Mouse (Mus musculus): Measurements from ENCODE around the gene Phlpp1. TPM values are rescaled to one million over a fixed set of nuclear protein-coding genes. Genes with fewer than 3 reads are reported as not detected.

Phlpp1 gene
- polyA plus RNA-seq, 1 experiment from 2014 or later = 8.8 TPM

- no peak overlapping the region for H3K4me3 ChIP-seq
- H3K9ac ChIP-seq = no peak overlapping the region
- H3K27ac ChIP-seq = no peak overlapping the region
- no peak for ATAC-seq (ENCODE audit: low FRiP score, low read depth)
- H3K36me3 ChIP-seq = peaks cover 4% of the 10 kb centered on the region
- no peaks in the 10 kb centered on the region for H3K4me1 ChIP-seq
- H3K27me3 ChIP-seq (replicated peaks) = no peaks in the 10 kb centered on the region
- no peak overlapping the region for H3K4me2 ChIP-seq (replicated peaks)
- H3K9me3 ChIP-seq = no peaks in the 10 kb centered on the region
- WGBS = 94% methylated on average over 4 of the region's 4 CpGs
Measured at GRCm38 (mm10) chr1:106387264-106387663, 215.7 kb downstream of the Phlpp1 start.

DNA sequence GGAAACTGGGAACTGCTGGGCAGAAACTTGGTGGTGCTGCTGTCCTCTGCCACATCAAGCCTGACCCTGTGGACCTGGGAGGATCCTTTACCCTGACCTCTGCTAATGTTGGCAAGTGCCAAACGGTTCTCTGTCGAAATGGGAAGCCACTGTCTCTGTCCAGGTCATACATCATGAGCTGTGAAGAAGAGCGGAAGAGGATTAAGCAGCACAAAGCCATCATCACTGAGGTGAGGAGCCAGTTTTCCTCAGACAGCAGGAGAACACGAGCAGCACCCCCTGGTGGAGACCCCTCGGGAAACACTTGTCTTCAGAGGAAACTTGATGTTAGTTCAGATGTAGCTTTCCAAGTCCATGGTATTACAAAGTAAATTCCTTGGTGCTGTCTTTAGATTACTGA lies 218.1 kb downstream of the Phlpp1 start:
- peaks cover 13% of the 10 kb centered on the region for H3K36me3 ChIP-seq
- H3K9me3 ChIP-seq = no peaks in the 10 kb centered on the region
- H3K4me3 ChIP-seq = no peak overlapping the region
- no peak overlapping the region for H3K9ac ChIP-seq
- no peaks in the 10 kb centered on the region for H3K4me1 ChIP-seq
- H3K27me3 ChIP-seq (replicated peaks) = no peaks in the 10 kb centered on the region
- H3K27ac ChIP-seq = no peak overlapping the region
- no peak overlapping the region for H3K4me2 ChIP-seq (replicated peaks)
- 16% methylated on average over 5 of the region's 5 CpGs for WGBS
- peak; percentile 56; the same call in 1 of the 2 replicates for ATAC-seq (ENCODE audit: low FRiP score, low read depth)

- H3K9ac ChIP-seq = no peak overlapping the region
- no peak overlapping the region for H3K4me2 ChIP-seq (replicated peaks)
Measured at GRCm38 (mm10) chr1:106393072-106393471, 221.5 kb downstream of the Phlpp1 start.

GRCm38 (mm10) chr1:106394678-106395077 lies 223.1 kb downstream of the Phlpp1 start:
- no peak for ATAC-seq (ENCODE audit: low FRiP score, low read depth)
- Histone ChIP-seq H3K27ac (no peak overlapping the region), H3K4me2 (replicated peaks) (no peak overlapping the region), H3K4me1 (no peaks in the 10 kb centered on the region), H3K9me3 (no peaks in the 10 kb centered on the region), H3K36me3 (peaks cover 13% of the 10 kb centered on the region), H3K4me3 (no peak overlapping the region), H3K27me3 (replicated peaks) (no peaks in the 10 kb centered on the region), H3K9ac (no peak overlapping the region)
- 92% methylated on average over 2 of the region's 2 CpGs for WGBS

More at GRCm38 (mm10) chr1:106393072-106393471, 221.5 kb downstream of the Phlpp1 start:
- Histone ChIP-seq H3K36me3 (peaks cover 13% of the 10 kb centered on the region), H3K27ac (no peak overlapping the region), H3K4me1 (no peaks in the 10 kb centered on the region), H3K9me3 (no peaks in the 10 kb centered on the region), H3K27me3 (replicated peaks) (no peaks in the 10 kb centered on the region), H3K4me3 (no peak overlapping the region)
- ATAC-seq (ENCODE audit: low FRiP score, low read depth) = no peak
- WGBS = 94% methylated on average over 6 of the region's 6 CpGs

GRCm38 (mm10) chr1:106395476-106395875 lies 223.9 kb downstream of the Phlpp1 start:
- Histone ChIP-seq H3K9ac (no peak overlapping the region), H3K27me3 (replicated peaks) (no peaks in the 10 kb centered on the region), H3K27ac (no peak overlapping the region), H3K4me1 (no peaks in the 10 kb centered on the region), H3K4me3 (no peak overlapping the region), H3K9me3 (no peaks in the 10 kb centered on the region), H3K36me3 (peaks cover 13% of the 10 kb centered on the region), H3K4me2 (replicated peaks) (no peak overlapping the region)
- ATAC-seq (ENCODE audit: low FRiP score, low read depth) = peak; percentile 77; the same call in 1 of the 2 replicates
- WGBS = 9% methylated on average over 2 of the region's 2 CpGs

- ATAC-seq (ENCODE audit: low FRiP score, low read depth) = no peak
- Histone ChIP-seq H3K36me3 (no peaks in the 10 kb centered on the region), H3K4me1 (no peaks in the 10 kb centered on the region), H3K9me3 (no peaks in the 10 kb centered on the region), H3K27me3 (replicated peaks) (no peaks in the 10 kb centered on the region), H3K4me2 (replicated peaks) (no peak overlapping the region), H3K4me3 (no peak overlapping the region), H3K27ac (no peak overlapping the region), H3K9ac (no peak overlapping the region)
- 76% methylated on average over 11 of the region's 11 CpGs for WGBS
Measured at GRCm38 (mm10) chr1:106400900-106401634, 229.5 kb downstream of the Phlpp1 start.

DNA sequence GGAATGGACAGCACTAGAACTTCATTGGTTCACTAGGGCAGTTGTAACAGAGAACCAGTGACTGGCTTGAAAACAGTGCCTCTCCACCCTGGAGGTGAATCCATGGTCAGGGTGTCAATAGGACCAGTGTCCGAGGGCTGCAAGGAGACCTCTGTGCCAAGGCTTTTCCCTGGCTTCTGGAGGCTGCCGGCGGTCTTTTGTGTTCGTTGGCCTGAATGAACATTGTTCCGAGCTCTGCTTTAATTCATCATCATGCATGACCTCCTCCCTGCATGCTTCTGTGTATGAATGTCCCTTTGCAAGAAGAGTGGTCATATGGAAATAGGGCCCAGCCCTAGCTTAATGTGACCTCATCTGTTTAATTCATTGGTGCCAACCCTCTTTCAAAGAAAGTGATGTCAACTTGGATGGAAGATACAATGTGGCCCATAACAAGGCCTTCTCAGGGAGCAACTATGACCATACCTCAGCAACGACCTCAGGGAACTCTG lies 231.5 kb downstream of the Phlpp1 start:
- Histone ChIP-seq H3K27ac (no peak overlapping the region), H3K36me3 (no peaks in the 10 kb centered on the region), H3K27me3 (replicated peaks) (no peaks in the 10 kb centered on the region), H3K9me3 (no peaks in the 10 kb centered on the region), H3K4me1 (no peaks in the 10 kb centered on the region), H3K4me3 (no peak overlapping the region), H3K4me2 (replicated peaks) (no peak overlapping the region), H3K9ac (no peak overlapping the region)
- ATAC-seq (ENCODE audit: low FRiP score, low read depth) = no peak
- WGBS = 63% methylated on average over 6 of the region's 6 CpGs

- no peaks in the 10 kb centered on the region for H3K9me3 ChIP-seq
- no peak for ATAC-seq (ENCODE audit: low FRiP score, low read depth)
- no peaks in the 10 kb centered on the region for H3K27me3 ChIP-seq (replicated peaks)
- no peaks in the 10 kb centered on the region for H3K4me1 ChIP-seq
- WGBS = 69% methylated on average over 1 of the region's 1 CpGs
- H3K4me3 ChIP-seq = no peak overlapping the region
- H3K4me2 ChIP-seq (replicated peaks) = no peak overlapping the region
- no peaks in the 10 kb centered on the region for H3K36me3 ChIP-seq
- no peak overlapping the region for H3K9ac ChIP-seq
- no peak overlapping the region for H3K27ac ChIP-seq
Measured at GRCm38 (mm10) chr1:106406852-106407251, 235.3 kb downstream of the Phlpp1 start.

GRCm38 (mm10) chr1:106407963-106408440 lies 236.4 kb downstream of the Phlpp1 start:
- Histone ChIP-seq H3K27me3 (replicated peaks) (no peaks in the 10 kb centered on the region), H3K27ac (no peak overlapping the region), H3K9me3 (no peaks in the 10 kb centered on the region), H3K4me3 (no peak overlapping the region), H3K9ac (no peak overlapping the region), H3K4me2 (replicated peaks) (no peak overlapping the region), H3K36me3 (no peaks in the 10 kb centered on the region), H3K4me1 (no peaks in the 10 kb centered on the region)
- 81% methylated on average over 7 of the region's 7 CpGs for WGBS
- ATAC-seq (ENCODE audit: low FRiP score, low read depth) = no peak

DNA sequence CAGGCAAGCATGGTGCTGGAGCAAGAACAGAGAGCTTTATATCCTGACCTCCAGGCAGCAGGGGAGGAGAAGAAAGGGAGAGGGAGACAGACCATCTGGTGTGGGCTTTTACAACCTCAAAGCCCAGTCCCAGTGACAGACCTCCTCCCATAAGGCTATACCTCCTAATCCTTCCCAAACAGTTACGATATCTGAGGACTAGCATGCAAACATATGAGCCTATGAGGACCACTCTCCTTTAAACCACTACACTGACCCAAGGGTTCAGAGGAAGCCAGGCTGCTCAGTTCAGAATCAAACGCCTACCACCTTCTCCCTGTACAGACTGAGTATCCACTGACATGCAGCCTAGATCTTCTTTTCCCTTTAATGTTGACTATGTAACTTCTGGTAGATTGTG lies 239.3 kb downstream of the Phlpp1 start:
- Histone ChIP-seq H3K27me3 (replicated peaks) (no peaks in the 10 kb centered on the region), H3K4me3 (no peak overlapping the region), H3K27ac (no peak overlapping the region), H3K36me3 (no peaks in the 10 kb centered on the region), H3K4me2 (replicated peaks) (no peak overlapping the region), H3K9ac (no peak overlapping the region), H3K9me3 (no peaks in the 10 kb centered on the region), H3K4me1 (no peaks in the 10 kb centered on the region)
- ATAC-seq (ENCODE audit: low FRiP score, low read depth) = no peak
- 87% methylated on average over 2 of the region's 2 CpGs for WGBS

DNA sequence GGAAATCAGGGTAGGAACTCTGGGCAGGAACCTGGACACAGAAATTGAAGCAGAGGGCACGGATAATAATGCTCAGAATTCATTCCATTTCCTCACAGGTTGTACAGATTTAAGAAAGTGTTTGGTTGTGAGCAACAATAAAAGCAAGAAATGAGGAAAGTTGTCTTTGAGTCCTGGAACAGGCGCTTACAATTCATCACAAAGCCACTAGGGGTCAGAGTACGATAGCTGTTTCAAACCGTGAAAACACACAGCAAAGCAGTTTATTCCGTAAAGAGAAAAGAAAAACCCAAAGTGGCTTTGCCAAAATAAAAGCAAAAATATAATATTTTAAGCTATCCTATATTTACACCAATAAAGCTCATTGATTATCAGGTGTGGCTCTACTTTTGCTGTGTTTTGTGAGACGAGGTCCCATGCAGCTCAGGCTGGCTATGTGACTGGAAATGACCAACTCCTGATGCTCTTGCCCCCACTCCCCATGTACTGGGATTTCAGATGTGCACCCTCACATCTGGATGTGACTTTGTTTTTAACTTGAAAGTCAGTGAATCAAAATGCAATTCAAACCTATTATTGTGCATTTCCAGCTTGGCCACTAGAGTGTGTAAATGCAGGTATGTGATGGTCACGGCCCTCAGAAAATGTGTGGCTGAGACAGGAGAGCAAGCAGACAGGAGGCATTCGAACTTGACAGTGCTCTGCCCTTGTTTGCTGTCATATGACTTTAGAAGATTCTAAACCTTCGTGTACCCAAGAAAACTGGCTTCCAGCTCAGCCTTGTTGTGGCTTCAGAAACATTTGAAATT lies 253.8 kb downstream of the Phlpp1 start:
- Histone ChIP-seq H3K27ac (no peak overlapping the region), H3K27me3 (replicated peaks) (no peaks in the 10 kb centered on the region), H3K36me3 (no peaks in the 10 kb centered on the region), H3K4me3 (no peak overlapping the region), H3K9me3 (0 out of 2 replicates have a peak, but pooled peaks cover under 1% of the 10 kb centered on the region), H3K9ac (no peak overlapping the region), H3K4me2 (replicated peaks) (no peak overlapping the region), H3K4me1 (no peaks in the 10 kb centered on the region)
- 42% methylated on average over 9 of the region's 9 CpGs for WGBS
- 0 out of 2 replicates have a peak, but pooled peaks have one; percentile 33 for ATAC-seq (ENCODE audit: low FRiP score, low read depth)

DNA sequence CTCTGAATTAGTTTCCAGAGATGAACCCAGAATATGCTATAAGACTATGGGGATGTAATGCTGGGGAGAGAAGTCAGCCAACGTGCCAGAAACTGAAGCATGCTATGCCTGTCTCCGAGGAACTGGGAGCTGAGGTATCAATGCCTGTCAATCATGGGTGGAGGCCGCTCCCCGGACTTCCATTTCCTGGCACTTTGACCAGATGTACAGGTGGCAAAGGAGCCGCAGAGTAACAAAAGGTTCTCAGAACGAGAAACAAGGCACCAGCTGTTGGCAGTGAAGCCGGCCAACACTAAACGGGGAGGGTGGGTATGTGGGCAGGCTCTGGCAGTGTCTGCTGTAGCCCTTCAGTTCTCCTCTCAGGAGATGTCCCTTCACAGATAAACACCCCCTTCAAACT lies 256.6 kb downstream of the Phlpp1 start:
- Histone ChIP-seq H3K4me2 (replicated peaks) (no peak overlapping the region), H3K27me3 (replicated peaks) (no peaks in the 10 kb centered on the region), H3K4me3 (no peak overlapping the region), H3K9ac (no peak overlapping the region), H3K4me1 (no peaks in the 10 kb centered on the region), H3K36me3 (no peaks in the 10 kb centered on the region), H3K9me3 (no peaks in the 10 kb centered on the region), H3K27ac (no peak overlapping the region)
- WGBS = 51% methylated on average over 8 of the region's 8 CpGs
- ATAC-seq (ENCODE audit: low FRiP score, low read depth) = no peak

All from neural tube, embryonic 12.5 days (tissue).